Mouse (Mus musculus) large intestine, adult 2 months (tissue): ENCODE data around the gene Hfe. TPM values are rescaled to one million over a fixed set of nuclear protein-coding genes. Genes with fewer than 3 reads are reported as not detected.

Experiments used
- DNase-seq: peaks from one replicate; pipeline ENCODE4 v3.0.0-alpha.2; 2012; ENCODE audit warnings: low read depth, low spot score
- WGBS: fragments of 180-500 bp; shearing (Covaris S2); methylation state at CpG from one replicate; pipeline ENCODE4 v1.1.7; 2018; 5-methylcytosine and 5-hydroxymethylcytosine counted together
- polyA plus RNA-seq: library from polyadenylated mRNA; depleted of rRNA; stranded (reverse); fragments of >200 nt; gene quantifications from 2 replicates; pipeline ENCODE4 v1.2.3, GENCODE M21; 2012

Gene Hfe
- polyA plus RNA-seq, 1 experiment, result 6.3 TPM

GRCm38 (mm10) chr13:23745381-23746161, 34.9 kb upstream of the Hfe start, which contains the start of gene Hist1h3c:
Hist1h3c (minus strand) TSS chr13:23745602.
- no peak for DNase-seq
- WGBS, result under 1% methylated on average over 28 of the region's 28 CpGs

DNA sequence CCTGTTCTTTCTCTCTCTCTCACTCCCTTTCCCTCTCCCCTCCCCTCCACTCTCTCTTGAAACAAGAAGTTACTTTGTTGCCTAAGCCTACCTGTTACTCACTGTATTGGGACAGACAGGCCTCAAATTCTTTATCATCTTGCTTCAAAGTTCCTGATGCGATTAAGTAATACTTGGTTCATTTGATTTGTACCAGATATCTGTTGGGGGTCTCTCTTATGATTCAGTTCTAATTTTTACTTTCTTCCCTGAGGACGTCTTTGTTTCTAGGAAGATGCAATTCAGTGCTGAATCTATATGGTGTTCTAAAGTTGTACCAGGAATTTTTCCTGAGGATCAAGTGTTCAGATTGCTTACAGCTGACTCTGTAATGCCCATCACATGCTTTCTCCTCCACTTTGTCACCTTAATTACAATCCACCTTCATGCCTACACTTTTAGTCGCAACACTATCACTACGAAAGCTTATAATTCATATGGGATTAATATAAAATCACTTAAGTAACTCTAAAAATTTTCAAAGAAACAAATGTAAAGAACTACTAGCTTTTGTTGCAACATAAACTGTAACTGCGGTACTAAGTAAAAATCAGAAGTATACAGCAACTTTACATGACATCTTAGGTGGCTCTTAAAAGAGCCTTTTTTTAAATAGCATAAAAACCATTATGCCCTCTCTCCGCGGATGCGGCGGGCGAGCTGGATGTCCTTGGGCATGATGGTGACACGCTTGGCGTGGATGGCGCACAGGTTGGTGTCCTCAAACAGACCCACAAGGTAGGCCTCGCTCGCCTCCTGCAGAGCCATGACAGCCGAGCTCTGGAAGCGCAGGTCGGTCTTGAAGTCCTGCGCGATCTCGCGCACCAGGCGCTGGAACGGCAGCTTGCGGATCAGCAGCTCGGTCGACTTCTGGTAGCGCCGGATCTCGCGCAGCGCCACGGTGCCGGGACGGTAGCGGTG, 34.0 kb upstream of the Hfe start:
- 3% methylated on average over 21 of the region's 36 CpGs for WGBS
- DNase-seq, result no peak

DNA sequence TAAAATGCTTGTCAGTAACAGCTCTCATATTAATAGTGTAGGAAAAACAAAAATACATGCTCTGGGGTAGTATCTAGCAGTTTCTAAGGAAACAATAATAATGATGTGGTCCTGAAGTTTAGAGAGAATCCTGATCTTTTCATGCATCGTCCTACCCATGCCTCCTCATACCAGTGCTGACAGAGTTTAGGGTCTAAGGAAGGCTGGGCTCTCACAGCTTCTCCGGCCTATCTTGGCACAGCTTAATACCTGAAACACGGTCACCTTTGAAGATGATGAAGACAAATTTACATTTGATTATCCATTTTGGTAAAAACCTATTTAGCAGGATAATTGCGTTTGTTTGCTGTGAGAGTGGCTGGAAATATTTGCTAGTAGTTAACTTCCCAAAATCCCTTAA, 33.3 kb upstream of the Hfe start:
- no peak for DNase-seq
- 45% methylated on average over 4 of the region's 4 CpGs for WGBS

DNA sequence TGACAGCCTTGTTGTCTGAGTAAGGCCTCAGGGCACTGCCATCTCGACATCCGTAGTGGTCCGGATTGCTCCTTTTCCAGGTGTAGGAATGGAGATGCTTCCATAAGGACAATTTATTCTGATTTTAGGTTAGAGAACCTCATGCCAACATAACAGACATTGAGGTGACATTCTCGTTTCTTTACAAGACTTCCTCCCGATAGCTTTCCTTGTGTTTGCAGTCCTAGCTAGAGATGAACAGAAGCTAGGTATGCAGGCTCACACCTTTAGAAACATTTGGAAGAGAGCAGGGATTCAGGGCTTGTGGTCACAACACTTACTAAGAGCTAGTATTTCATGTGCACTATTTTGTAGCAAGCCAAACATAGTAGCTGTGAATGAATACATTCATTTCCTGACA, 32.6 kb upstream of the Hfe start:
- no peak for DNase-seq
- WGBS, result 84% methylated on average over 5 of the region's 5 CpGs

DNA sequence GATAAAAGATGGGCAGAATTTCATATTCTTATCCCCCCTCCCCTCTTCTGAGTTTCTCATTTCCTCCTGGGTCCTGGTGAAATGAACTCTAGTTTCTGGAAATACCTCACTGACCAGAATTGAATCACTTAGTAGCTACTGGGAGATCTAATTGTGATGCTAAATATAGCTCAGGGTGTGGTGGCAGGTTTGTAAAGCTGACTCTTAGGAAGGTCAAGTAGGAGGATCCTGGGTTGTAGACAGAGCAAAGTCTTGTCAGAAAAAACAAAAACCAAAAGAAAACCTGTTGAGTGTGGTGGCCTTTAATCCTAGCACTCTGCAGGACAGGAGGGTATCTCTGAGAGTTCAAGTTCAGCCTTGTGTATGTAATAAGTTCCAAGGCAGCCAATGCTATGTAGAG, 31.4 kb upstream of the Hfe start:
- DNase-seq, result no peak

GRCm38 (mm10) chr13:23740910-23741309, 30.3 kb upstream of the Hfe start:
- WGBS, result 56% methylated on average over 5 of the region's 5 CpGs
- no peak for DNase-seq

- no peak for DNase-seq
- 16% methylated on average over 13 of the region's 13 CpGs for WGBS
Observed at GRCm38 (mm10) chr13:23740256-23740840, 29.7 kb upstream of the Hfe start.

DNA sequence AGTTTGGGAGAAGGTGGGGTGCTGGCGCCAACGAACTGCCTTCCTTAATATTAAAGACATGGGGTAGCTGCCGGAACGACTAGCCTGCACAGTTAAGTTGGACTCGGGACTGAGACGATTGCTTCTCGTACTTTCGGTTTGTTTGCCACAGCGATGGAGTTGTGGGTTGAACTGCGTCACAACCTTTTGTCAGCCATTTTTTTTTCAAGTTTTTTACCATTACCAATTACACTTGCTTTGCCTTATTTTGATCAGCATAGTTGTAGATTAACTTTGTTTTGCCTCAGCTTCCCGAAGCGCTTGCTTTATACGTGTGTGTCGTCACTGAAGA, 29.2 kb upstream of the Hfe start:
- no peak for DNase-seq
- under 1% methylated on average over 14 of the region's 14 CpGs for WGBS

DNA sequence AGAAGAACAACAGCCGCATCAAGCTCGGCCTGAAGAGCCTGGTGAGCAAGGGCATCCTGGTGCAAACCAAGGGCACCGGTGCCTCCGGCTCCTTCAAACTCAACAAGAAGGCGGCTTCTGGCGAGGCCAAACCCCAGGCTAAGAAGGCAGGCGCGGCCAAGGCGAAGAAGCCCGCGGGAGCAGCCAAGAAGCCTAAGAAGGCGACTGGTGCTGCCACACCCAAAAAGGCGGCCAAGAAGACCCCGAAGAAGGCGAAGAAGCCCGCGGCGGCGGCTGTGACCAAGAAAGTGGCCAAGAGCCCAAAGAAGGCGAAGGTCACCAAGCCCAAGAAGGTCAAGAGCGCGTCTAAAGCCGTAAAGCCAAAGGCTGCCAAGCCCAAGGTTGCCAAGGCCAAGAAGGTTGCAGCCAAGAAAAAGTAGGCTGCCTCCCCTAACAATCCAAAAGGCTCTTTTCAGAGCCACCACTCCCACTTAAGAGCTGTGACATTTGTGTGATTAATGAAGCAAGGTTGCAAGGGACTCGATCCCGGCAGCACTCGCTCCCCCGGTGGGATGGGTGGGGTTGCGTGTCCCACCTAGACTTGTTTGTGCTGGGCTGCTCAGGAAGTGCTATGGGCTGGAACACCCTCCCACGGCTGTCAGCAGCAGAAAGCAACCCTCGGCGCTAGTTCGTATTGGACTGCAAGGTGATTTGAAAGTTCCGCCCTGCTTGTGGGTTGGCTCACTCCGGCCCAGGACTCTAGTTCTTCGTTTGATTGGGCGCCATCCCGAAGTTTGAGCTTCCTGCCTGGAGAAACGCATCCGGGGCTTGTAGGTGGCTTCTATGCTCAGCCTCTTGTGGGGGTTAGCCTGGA, 28.6 kb upstream of the Hfe start:
- DNase-seq, result peak; percentile 84
- WGBS, result under 1% methylated on average over 39 of the region's 39 CpGs

- no peak for DNase-seq
- under 1% methylated on average over 38 of the region's 38 CpGs for WGBS
Observed at GRCm38 (mm10) chr13:23738677-23739068, 28.0 kb upstream of the Hfe start, which contains the start of gene Hist1h1c. Hist1h1c (plus strand) TSS chr13:23738808.

- WGBS, result 28% methylated on average over 4 of the region's 4 CpGs
- DNase-seq, result no peak
Observed at GRCm38 (mm10) chr13:23738041-23738440, 27.4 kb upstream of the Hfe start.

- no peak for DNase-seq
- WGBS, result 89% methylated on average over 5 of the region's 5 CpGs
Observed at GRCm38 (mm10) chr13:23737091-23737490, 26.4 kb upstream of the Hfe start.

DNA sequence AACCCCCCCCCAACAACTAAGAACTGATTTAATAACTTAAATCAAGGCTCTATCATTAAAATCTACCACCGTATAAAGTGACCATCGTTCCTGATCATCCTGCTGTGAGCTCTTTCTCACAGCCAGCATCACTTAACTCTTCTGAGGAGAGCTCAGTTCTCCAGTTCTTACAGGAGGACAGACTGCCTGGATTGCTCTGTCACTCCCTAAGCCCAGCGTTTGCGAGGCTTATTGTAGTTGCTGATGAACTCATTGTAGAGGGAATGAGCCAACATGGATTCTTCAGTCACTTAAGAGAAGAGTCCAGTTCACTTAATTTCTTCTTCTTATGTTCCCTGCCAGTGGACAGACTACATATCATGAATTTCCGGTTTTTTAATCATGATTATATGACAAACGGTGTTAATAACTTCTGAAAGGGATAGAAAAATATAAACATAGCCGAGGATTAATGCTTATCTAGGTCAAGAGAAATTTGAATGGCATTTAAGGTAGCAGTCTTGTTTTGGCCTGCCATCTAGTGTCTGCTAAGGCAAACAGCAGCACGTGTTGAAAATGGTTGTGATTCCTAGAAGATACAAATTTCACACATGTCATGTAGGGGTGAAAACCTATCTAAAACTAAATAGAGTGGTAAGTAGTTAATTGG, 21.6 kb upstream of the Hfe start:
- DNase-seq, result no peak
- 22% methylated on average over 8 of the region's 8 CpGs for WGBS

DNA sequence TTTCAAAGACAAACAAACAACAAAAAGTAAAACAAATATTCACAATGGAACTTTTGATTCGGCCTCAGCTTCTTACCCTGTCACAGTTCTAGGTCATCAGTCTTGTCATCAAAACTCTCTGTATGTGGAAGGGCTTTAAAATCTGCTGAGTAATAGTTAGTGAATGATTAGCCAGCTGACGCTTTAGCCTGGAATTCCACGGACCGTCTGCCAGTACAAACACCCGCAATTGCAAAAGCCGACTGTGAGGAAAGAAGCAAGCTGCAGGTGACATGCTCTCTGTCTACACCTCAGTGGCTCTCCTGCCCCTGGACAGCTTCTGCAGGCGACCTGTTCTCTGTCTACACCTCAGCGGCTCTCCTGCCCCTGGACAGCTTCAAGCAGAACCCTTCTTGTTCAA, 19.8 kb upstream of the Hfe start:
- WGBS, result 20% methylated on average over 8 of the region's 8 CpGs
- peak; percentile 87 for DNase-seq

- no peak for DNase-seq
- 90% methylated on average over 5 of the region's 5 CpGs for WGBS
Observed at GRCm38 (mm10) chr13:23729706-23730105, 19.1 kb upstream of the Hfe start.

DNA sequence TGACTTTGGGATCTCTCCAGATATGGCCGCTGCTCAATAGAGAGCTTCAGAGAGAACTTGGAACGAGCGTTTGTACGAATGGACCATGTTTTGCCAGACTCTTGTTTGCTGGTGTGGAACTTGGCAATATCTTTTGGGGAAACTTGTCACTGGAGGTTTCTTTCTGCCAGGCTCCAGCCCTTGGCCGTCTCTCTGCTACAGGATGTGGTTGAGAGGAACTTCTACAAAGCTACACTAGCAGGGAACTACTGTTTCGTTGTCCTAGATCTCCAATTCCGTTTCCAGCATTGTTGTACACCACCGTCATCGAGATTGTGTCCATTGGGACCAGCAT, 18.5 kb upstream of the Hfe start:
- 88% methylated on average over 9 of the region's 9 CpGs for WGBS
- no peak for DNase-seq

- 88% methylated on average over 18 of the region's 18 CpGs for WGBS
- DNase-seq, result no peak
Observed at GRCm38 (mm10) chr13:23728472-23729191, 18.0 kb upstream of the Hfe start.

DNA sequence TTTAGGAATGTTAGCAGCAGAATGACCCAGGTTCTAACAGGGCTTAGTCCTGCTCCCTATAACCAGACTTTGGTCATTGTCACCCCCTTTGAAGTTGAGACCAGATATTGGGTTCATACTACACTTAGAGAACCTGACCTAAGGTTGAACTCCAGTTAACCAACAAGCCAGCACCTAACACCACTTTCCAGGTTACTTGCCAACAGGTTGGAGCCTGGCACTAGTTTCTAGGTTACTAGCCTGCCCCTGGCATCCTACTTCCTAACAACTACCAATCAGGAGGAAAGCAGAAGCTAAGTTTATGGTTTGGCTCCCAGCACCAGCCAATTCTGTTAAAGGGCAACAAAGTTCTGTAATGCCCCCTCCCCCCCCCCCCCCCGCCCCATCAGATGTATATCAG, 14.6 kb upstream of the Hfe start:
- 38% methylated on average over 1 of the region's 1 CpGs for WGBS

GRCm38 (mm10) chr13:23724239-23724638, 13.6 kb upstream of the Hfe start:
- 91% methylated on average over 4 of the region's 4 CpGs for WGBS
- DNase-seq, result no peak

More for the DNA sequence above, 14.6 kb upstream of the Hfe start:
- DNase-seq, result no peak
